Mouse (Mus musculus): ENCODE results near the gene Pgm2.

Gene Pgm2

DNA sequence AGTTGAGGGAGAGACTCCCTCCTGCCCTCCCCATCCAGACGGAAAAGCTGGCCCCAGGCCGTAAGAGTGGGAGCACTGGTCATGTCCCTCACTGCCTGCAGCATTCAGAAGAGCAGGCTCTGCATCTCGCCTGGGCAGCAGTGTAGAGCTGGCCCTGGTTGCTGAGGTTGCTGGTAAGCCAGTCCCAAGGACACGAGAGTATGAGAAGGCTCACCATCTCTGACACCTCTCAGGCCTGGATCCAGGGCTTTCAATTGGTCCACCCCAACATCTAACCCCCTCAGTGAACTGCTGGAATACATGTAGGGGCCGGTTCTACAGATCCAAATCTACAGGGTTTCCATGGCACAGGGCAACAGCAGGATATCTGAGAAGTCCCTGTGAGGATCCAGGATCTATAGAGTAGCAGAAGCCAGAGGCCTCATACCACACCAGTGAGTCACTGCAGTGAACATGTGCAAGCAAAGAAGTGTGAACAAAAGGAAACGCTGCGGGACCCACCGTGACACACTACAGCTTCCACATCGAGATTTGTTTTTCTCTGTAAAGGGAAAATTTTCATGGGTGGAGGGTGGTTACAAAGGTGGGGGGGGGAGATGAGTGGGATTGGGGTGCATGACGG lies 53.7 kb downstream of the Pgm2 start:
- no peak for DNase-seq (ENCODE audit: low spot score)

DNA sequence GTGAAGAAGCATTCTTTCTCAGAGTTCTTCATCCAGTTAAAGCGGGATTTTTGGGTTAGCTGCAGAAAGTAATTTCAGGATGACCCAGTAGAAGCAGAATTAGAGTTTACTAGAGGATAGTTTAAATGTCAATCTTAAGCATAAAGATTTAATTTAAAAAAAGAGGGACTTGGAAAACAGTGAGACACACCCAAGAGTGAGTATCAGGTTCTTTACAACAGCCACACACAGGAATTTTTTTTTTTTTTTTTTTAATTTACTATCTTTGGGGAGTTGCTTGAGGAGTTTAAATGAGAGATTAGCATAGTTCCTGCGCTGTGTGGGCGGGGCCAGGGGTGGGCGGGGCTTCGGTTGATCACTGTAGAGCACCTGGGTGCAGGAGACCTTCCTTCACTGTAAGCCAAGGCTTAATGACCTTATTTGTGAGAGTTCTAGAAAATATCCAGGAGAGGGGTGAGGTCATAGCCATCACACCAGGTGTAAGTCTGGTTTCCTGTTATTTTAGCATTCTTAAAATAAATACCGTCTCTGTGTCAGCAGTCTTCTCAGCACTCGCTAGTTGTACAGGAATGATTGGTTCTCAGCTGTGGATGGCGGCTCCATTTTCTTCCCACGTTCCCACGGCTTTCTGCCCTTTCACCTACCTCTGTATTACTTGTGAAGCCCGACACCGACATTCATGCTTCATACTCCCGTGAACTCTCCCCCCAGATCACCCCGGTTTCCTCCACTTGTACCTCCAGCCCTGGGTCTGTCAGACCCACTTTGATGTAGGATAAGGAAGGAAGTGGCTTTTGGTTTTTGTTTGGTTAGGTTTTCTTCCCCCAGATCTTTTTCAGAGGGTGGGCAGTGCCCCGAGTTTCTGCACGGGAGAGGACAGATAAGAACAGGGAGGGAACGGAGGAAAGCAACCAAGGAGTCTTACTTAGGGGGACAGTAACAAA lies 56.7 kb downstream of the Pgm2 start:
- no peak for DNase-seq (ENCODE audit: low spot score)

DNA sequence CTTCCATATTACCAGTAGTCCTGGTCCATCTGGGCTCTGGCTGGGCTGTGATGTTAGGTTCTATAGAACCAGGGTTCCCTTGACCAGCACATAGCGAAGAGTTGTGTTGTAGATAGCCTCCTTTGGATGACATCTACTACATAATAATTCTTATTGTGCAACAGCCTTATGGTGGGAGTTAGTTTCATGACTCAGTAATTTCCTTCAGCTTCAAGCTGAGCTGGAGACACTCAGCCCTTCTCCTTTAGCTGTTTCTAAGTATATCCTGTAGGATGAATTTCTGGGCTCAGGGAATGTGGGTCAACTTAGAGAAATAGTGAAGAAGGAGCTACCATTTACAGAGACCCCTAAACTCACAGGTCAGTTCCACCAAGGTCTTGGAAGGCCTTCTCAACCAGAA lies 60.6 kb downstream of the Pgm2 start:
- no peak for DNase-seq (ENCODE audit: low spot score)

DNA sequence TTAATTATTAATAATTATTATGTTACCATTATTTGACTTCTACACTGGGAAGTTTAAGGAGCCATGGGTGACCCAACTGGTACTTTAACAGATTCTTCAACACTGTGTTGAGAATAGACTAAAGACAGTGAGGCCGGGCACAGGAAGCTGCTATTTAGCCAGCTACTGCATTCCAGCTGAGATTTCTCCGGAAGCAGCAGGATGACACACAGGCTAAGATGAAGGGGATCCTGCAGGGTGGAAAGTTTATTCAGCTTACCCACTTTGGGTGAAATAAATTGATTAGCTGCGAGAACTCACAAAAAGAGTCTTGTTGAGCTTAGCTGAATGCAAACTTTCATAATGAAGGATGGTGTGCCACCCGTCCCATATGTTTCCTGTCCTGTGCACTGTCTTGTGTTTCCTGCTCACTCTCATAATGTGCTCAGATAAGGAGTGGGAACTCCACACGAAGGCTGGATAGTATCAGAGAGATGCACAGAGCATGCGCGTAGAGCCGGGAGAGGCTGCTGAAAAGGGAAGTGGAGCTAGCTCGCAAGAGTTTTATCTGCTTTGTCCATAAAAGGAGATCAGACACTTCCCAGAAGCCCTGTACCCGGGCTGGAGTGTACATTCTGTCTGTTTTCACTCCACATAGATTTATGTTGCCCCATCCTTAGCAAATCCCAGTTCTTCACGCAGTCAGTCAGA lies 63.3 kb downstream of the Pgm2 start, which contains the start of gene Tbc1d1:
Gene Tbc1d1, plus strand, starts transcription at position 445 of the 690 bp plus-strand sequence.
- peak; percentile 26 for DNase-seq (ENCODE audit: low spot score)

DNA sequence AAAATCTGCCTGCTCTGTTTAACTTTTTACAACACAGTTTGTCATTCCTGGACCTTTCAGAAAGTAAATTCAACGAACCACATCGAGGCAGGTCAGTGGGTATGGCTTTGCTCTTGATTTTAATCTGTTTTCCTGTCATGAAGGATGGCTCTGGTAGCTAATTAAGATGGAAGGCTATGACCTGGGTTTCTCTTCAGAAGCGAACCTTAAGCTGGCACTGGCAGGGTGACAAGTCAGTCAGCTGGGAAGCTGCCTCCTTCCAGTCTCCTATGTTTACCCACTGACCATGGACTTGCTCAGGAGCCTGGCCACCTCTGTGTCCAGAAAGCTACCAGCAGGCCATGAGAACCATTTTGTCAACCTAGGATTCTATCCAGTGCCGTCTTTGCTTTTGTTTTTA lies 63.8 kb downstream of the Pgm2 start:
- no peak for DNase-seq (ENCODE audit: low spot score)

- DNase-seq (ENCODE audit: low spot score) = no peak
Observed at GRCm38 (mm10) chr5:64157926-64158325, 65.2 kb downstream of the Pgm2 start.

DNA sequence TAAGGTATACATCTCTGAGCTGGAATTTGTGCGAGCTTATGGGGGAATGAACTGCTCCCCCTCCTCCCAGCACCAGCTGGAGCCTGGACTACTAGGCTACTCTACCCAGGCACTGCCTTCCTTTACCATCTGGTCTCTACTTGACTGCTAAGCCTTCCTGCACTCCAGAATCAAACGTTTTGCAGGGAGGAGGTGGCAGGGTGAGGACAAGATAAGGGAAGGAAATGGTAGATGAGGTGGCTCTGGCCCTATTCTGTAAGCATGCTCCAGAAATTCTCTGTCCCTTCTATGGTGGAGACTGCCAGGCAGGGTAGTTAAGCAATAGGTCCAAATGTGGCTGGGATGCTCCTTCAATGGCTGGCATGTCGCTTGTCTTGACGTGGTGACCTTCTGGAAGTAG lies 65.8 kb downstream of the Pgm2 start:
- no peak for DNase-seq (ENCODE audit: low spot score)

GRCm38 (mm10) chr5:64159065-64159780 lies 66.5 kb downstream of the Pgm2 start:
- DNase-seq (ENCODE audit: low spot score) = no peak

DNA sequence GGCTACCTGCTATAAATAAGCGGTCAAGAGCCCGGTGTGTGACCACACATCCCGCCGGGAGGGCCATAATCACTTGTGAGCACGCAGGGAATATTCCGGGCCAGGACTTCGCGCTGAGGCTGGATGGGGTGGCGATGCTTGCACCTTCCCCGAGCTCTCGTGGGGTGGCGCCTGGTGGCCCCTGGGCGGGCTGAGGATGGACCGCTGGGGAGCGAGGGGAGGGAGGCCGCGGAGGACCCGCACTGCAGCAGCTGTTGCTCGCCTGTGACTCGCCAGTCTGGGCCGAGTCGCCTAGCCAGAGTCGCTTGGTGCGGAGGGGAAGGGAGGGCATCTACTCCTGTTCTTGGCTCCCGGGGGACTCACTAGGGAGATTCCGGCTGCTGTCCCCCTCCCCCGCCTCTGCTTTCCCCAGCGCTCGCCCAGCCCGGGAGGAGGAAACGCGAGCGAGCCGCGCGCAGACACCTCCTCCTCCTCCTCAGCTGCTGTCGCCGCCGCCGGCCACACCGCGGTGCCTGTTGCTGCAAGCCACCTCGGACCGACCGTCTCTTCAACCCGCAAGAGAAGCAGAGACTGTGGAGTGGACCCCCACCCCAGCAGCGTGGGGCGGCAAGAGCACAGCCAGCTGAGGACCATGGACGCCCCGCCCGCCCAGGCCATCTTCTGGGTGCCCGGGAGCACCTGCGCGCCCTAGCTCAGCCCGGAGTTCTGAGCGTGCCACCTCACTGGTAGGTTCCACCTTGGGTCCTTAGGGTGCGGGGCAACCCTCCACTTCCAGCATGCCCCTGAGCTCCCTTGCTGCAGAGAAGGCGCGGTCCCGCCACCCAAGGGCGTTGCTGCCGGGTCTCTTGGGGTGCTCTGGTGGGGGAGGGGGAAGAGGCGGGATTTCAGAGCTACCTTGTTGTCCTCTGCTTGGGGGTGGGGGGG lies 67.3 kb downstream of the Pgm2 start:
- peak; percentile 26 for DNase-seq (ENCODE audit: low spot score)

- no peak for DNase-seq (ENCODE audit: low spot score)
Observed at GRCm38 (mm10) chr5:64160705-64161391, 68.1 kb downstream of the Pgm2 start.

DNA sequence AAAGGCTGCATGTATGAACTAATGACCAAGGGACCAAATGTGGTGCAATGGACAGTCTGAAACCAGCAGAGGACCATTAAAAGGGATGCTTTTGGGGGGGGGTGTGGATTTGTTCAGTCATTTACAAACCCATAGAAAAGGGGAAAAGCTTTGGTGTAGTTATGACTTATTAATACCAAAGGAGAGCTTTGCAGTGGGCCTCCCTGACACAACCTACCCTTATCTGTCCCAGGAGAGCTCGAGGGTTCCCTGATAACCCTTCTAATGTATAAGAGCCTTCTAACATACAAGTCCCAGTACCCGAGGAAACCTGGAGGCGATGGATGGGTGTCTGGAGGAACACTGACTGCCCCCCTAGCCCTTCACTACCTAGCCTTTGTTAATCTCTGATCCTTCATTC lies 69.2 kb downstream of the Pgm2 start:
- DNase-seq (ENCODE audit: low spot score) = no peak

DNA sequence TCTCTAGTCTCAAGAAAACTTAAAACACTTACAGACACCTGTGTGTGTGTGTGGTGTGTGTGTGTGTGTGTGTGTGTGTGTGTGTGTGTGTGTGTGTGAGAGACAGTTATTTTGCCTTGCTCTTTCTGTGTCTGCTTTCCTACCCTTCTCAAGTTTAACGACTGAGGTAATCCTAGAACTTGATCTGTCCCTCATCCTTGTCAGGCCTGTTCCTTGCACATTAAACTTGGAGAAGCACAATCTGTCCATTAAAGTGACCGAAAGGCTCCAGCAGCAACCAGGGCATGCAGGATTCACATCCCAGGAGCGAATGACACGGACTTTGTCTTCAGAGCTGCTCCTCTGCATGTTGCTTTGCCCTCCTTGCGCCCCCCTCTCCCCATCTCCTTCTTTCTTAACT lies 69.8 kb downstream of the Pgm2 start:
- no peak for DNase-seq (ENCODE audit: low spot score)

DNA sequence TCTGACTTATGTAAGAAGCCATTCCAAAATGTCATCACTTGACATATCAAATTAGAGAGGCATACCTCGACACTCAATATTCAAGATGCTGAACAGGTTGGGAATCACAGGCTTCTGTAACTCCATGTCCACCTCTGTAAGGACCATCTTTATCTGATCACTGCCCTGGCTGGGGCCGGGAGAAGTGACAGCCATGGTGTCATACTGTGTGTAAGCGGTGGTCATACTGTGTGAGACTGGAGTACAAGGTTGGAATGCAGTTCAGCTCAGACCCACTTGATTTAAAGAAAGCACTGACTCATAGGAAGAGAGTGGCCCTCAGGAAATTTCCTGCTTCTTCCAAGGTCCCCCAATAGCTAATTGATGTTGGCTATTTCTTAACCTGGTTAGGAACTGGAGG lies 71.7 kb downstream of the Pgm2 start:
- no peak for DNase-seq (ENCODE audit: low spot score)

GRCm38 (mm10) chr5:64165826-64166225 lies 73.1 kb downstream of the Pgm2 start:
- DNase-seq (ENCODE audit: low spot score) = no peak

DNA sequence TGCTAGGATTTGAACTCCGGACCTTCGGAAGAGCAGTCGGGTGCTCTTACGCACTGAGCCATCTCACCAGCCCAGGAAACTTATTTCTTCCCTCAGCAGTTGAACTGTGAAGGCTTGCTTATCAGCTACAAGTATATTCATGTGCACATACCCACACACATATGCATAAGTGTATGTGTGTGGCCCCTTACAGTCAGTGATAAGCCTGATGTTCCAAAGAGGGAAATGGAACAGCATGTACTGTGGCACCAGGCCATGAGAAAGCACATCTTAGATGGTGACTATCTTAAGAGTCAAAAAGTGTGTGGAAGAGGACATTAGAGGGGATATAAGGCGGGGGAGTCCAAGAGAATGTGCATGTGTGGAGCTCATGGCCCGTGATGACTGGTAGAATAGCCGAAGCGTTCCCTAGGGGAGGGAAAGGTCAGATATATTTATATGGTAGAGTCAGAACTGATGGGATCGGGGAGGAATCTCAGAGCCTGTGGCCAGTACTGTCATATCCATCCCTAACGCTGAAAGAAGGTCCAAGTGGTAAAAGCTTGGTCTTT lies 76.3 kb downstream of the Pgm2 start:
- no peak for DNase-seq (ENCODE audit: low spot score)

DNA sequence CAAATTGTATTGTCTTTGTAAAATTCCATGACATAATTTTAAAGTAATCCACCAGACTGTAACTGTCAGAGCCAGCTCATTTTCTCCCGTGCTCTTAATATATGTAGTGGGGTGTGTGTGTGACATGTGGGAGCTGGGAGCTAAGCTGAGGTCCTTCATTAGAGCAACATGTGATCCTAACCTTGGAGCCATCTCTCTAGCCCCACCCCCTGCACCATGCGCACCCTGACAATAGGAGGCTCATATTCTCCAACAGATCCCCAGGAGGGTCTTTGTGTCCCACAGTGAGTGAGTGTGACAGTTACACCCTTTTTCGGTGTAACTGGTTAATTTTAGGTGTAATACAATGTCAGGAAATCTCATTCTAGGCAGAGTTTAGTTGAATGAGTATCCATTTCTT lies 80.1 kb downstream of the Pgm2 start:
- DNase-seq (ENCODE audit: low spot score) = no peak

DNA sequence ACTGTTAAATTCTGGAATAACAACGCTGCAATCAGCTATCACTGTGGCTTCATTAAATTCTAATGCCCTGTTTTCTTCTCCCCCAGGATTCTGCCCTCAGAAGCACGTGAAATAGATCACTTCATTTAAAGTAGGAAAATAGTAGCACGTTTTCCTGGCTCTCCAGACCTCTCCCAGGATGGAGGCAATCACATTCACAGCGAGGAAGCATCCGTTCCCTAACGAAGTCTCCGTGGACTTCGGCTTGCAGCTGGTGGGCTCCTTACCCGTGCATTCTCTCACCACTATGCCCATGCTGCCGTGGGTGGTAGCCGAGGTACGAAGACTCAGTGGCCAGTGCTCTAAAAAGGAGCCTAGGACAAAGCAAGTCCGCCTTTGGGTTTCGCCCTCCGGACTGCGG lies 80.6 kb downstream of the Pgm2 start:
- no peak for DNase-seq (ENCODE audit: low spot score)

GRCm38 (mm10) chr5:64174429-64174935 lies 81.7 kb downstream of the Pgm2 start:
- no peak for DNase-seq (ENCODE audit: low spot score)

All from testis, postnatal 14 days (tissue).